Mouse (Mus musculus) heart, postnatal 36 days (tissue): Measurements from ENCODE around the gene Tmem200b. TPM values are rescaled to one million over a fixed set of nuclear protein-coding genes. Genes with fewer than 3 reads are reported as not detected.

Experiments used
- DNase-seq, 2 experiments: peaks; one replicate each; pipeline ENCODE4 v3.0.0; 2021 to 2022
- intact Hi-C: fragments of 180-260 bp; cut with DNase I; formaldehyde crosslinking; loops from one replicate; pipeline ENCODE4 v1.15.1; 2025
- total RNA-seq, 2 experiments: library from RNA; stranded (reverse); gene quantifications; 2 replicates each; pipeline ENCODE4 v1.2.3; 2021

Tmem200b gene
- total RNA-seq, 2 experiments from 2014 or later = 6.5 to 8.6 TPM

GRCm38 (mm10) chr4:131939459-131939858, 17.9 kb downstream of the Tmem200b start:
- no peak for DNase-seq

GRCm38 (mm10) chr4:131940846-131941245, 19.3 kb downstream of the Tmem200b start:
- intact Hi-C loops = no loop called here
- DNase-seq = no peak

More at GRCm38 (mm10) chr4:131939459-131939858, 17.9 kb downstream of the Tmem200b start:
- intact Hi-C loops = no loop called here

DNA sequence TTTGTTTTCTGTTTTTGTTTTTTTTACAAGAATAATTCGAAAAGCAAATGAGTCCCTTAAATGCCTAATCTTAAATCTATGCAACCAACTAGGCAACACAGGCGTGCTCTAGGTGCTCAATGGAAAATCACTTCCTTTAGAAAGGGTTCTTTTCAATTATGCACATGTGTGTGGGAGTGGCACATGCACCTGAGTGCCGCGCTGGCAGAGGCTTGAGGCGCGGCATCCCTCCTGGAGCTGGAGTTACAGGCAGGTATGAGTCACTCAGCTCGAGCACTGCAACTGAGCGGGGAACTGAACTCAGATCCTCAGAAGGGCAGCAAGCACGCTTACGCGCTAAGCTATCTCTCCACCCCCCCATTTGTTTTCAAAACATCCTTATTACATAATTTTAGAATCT, 26.3 kb downstream of the Tmem200b start:
- intact Hi-C loops = no loop called here
- no peak for DNase-seq

- intact Hi-C loops = no loop called here
Measured at GRCm38 (mm10) chr4:131949903-131950302, 28.3 kb downstream of the Tmem200b start.

GRCm38 (mm10) chr4:131950657-131951056, 29.1 kb downstream of the Tmem200b start:
- no peak for DNase-seq
- intact Hi-C loops = no loop called here

More at GRCm38 (mm10) chr4:131949903-131950302, 28.3 kb downstream of the Tmem200b start:
- no peak for DNase-seq

- intact Hi-C loops = no loop called here
- no peak for DNase-seq
Measured at GRCm38 (mm10) chr4:131957161-131957560, 35.6 kb downstream of the Tmem200b start.

GRCm38 (mm10) chr4:131968873-131969272, 47.3 kb downstream of the Tmem200b start:
- intact Hi-C loops = loop anchor here (2.0 kb wide), 1 partner anchor 108 kb away; no protein-coding TSS in a partner anchor
- DNase-seq = no peak

GRCm38 (mm10) chr4:131970244-131970853, 48.8 kb downstream of the Tmem200b start:
- intact Hi-C loops = loop anchor here (10.0 kb wide), 1 partner anchor 204 kb away; no protein-coding TSS in a partner anchor
- no peak for DNase-seq

Other genes with a start within 250 kb of the Tmem200b start
- gene Ptpru, start 83.5 kb upstream of the Tmem200b start, total RNA-seq = 1 to 10 TPM; 4.3 to 5.9 TPM
- 10 to 100 TPM; 28.2 TPM for gene Mecr, start 78.3 kb upstream of the Tmem200b start, total RNA-seq
- gene Srsf4, start 48.2 kb upstream of the Tmem200b start, total RNA-seq = 10 to 100 TPM; 33.5 to 35.3 TPM
- under 1 TPM in 1 of 2 experiments, not detected in 1; 0.11 TPM for gene Gm10300, start 152.9 kb downstream of the Tmem200b start, total RNA-seq
- gene Epb41, start 153.6 kb downstream of the Tmem200b start, total RNA-seq = 100 to 1,000 TPM; 144 to 148 TPM
- under 1 TPM; 0.27 to 0.44 TPM for gene Oprd1, start 222.7 kb downstream of the Tmem200b start, total RNA-seq